Mouse (Mus musculus) lung, adult 2 months (tissue): ENCODE data around the gene Mpi.

Experiments
- CTCF ChIP-seq: fragments of 200-500 bp; IDR thresholded peaks from 2 replicates; pipeline ENCODE4 v1.5.1; 2011; ENCODE audit warnings: mild to moderate bottlenecking, low read length, control low read depth; ENCODE audit not compliant: insufficient read depth
- POLR2A ChIP-seq: fragments of 200-500 bp; IDR thresholded peaks from 2 replicates; pipeline ENCODE4 v1.6.1; 2011; ENCODE audit warnings: low read depth, mild to moderate bottlenecking, control low read depth, low read length, borderline replicate concordance; ENCODE audit errors: extremely low read depth

DNA sequence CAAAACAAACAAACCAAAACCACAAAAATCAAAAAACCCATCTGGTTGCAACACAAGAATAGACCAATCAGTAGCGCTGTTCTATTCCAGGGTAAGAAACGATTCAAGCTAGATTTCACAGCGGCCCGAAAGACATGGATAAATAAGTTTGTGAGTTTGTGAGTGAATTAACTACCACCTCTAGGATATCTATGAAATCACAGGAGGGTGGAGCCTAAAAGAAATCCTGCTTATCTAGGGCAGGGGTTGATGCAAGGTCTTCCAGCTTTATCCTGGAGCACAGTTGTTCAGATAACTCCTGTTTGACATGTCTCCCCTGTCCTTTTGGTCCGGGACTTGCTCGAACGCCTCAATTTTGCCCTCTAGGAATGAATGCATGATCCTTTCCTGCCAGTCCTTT is 7.7 kb upstream of the Mpi start:
- TF ChIP-seq POLR2A (no peak), CTCF (no peak)
